Mouse (Mus musculus): ENCODE results near the gene L3mbtl4. TPM values are rescaled to one million over a fixed set of nuclear protein-coding genes. Genes with fewer than 3 reads are reported as not detected.

Gene L3mbtl4
- polyA plus RNA-seq, 1 experiment from 2014 or later = 0.50 TPM

DNA sequence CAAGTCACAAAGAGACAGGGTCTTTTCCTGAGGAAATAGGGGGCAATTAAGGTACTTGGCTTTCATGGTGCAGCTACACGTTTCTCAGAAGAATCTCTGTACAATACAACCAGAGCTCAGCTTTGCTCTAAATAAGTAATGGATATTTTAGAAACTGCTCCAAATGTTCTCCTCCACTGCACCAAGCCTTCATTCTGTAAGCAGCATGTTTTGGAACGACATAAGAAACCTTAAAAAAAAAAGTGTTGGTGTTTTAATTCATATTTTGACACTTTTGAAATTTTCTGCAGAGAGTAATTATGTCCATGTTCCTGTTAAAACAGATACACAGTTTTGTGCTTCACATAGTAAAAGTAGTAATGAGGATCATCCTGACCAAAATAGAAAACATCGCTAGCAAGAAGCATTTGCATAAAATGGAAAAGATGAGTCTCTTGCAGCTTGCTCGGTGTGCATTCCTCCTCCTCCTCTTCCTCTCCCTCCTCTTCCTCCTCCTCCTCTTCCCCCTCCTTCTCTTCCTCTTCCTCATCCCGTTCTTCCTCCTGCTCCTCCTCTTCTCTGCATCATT is 369.0 kb downstream of the L3mbtl4 start:
- Histone ChIP-seq H3K36me3 (ENCODE audit: control insufficient read depth, insufficient read depth, low read length) (no peaks in the 10 kb centered on the region), H3K9me3 (ENCODE audit: control insufficient read depth, low read length) (no peaks in the 10 kb centered on the region), H3K27me3 (ENCODE audit: control insufficient read depth, insufficient read depth, low read length) (no peaks in the 10 kb centered on the region), H3K27ac (ENCODE audit: low read depth, low read length) (no peak overlapping the region), H3K4me2 (replicated peaks; ENCODE audit: low read depth, low read length) (no peak overlapping the region), H3K9ac (ENCODE audit: low read depth, low read length) (no peak overlapping the region), H3K4me1 (ENCODE audit: control insufficient read depth, insufficient read depth, low read length) (no peaks in the 10 kb centered on the region), H3K4me3 (ENCODE audit: low read length) (no peak overlapping the region)
- ATAC-seq (ENCODE audit: low FRiP score, low TSS enrichment) = no peak
- WGBS = 66% methylated on average over 5 of the region's 5 CpGs

DNA sequence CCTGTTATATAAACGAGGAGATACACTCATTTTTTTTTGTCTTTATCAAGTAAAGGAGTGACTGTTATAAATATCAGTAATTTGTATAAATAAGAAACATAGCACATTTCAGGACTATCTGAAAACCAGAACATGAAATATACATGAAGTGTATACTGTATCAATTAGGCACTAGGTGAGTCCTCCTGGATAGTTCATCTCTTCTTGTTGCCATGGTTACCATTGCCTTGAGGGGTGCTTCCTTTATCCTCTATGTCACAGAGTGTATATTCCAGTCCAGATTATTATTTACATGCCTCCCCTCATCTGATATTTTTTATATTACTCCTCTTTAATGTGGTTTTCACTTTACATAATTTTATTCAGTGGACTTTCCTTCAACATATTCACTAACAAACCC is 392.9 kb downstream of the L3mbtl4 start:
- Histone ChIP-seq H3K4me3 (ENCODE audit: low read length) (no peak overlapping the region), H3K4me2 (replicated peaks; ENCODE audit: low read depth, low read length) (no peak overlapping the region), H3K27me3 (ENCODE audit: control insufficient read depth, insufficient read depth, low read length) (no peaks in the 10 kb centered on the region), H3K9ac (ENCODE audit: low read depth, low read length) (no peak overlapping the region), H3K9me3 (ENCODE audit: control insufficient read depth, low read length) (no peaks in the 10 kb centered on the region), H3K27ac (ENCODE audit: low read depth, low read length) (no peak overlapping the region), H3K36me3 (ENCODE audit: control insufficient read depth, insufficient read depth, low read length) (no peaks in the 10 kb centered on the region), H3K4me1 (ENCODE audit: control insufficient read depth, insufficient read depth, low read length) (no peaks in the 10 kb centered on the region)
- WGBS = 75% methylated on average over 1 of the region's 1 CpGs
- no peak for ATAC-seq (ENCODE audit: low FRiP score, low TSS enrichment)

DNA sequence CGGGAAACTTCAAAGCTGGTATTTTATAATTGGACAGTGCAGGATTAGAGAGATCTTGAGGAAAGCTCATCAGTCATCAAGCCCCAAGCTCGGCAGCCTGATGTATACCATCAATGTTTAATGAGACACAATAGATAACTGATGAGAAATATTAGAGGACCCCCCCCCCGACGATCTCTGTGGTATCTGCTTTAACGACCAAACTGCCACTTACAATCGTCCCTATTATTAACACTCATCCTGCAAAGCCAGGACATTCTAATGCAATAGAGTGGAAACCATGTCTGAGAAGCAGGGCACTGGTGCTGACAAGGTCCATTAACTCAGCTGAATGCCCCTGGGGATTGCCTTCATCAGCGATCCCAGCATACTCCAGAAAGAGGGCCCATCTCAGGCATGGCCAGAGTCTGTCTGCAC is 398.5 kb downstream of the L3mbtl4 start:
- no peak overlapping the region for H3K4me3 ChIP-seq (ENCODE audit: low read length)
- H3K36me3 ChIP-seq (ENCODE audit: control insufficient read depth, insufficient read depth, low read length) = no peaks in the 10 kb centered on the region
- H3K4me2 ChIP-seq (replicated peaks; ENCODE audit: low read depth, low read length) = no peak overlapping the region
- H3K9me3 ChIP-seq (ENCODE audit: control insufficient read depth, low read length) = no peaks in the 10 kb centered on the region
- H3K27me3 ChIP-seq (ENCODE audit: control insufficient read depth, insufficient read depth, low read length) = no peaks in the 10 kb centered on the region
- no peak overlapping the region for H3K9ac ChIP-seq (ENCODE audit: low read depth, low read length)
- peak; percentile 80; the same call in 1 of the 2 replicates for ATAC-seq (ENCODE audit: low FRiP score, low TSS enrichment)
- 20% methylated on average over 7 of the region's 7 CpGs for WGBS
- no peaks in the 10 kb centered on the region for H3K4me1 ChIP-seq (ENCODE audit: control insufficient read depth, insufficient read depth, low read length)
- no peak overlapping the region for H3K27ac ChIP-seq (ENCODE audit: low read depth, low read length)

DNA sequence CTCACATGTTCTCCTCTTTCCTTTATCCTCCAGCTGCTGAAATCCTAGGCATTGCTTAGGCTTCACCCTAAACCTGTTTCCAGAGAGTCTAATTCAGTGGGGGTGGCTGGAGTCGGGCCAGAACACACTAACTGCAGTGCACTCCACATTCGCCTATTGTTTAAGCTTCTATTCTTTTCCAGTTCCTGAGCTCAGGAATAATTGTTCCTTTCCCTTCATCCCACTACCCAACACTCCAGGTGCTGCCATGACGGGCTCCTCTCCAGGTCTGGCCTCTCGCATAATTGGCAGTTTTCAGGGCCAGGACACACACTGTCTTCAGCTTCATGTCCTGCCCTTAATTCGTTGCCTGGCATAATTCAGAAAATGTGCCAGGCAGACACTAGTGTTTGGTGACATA is 437.1 kb downstream of the L3mbtl4 start:
- WGBS = 72% methylated on average over 5 of the region's 5 CpGs
- ATAC-seq (ENCODE audit: low FRiP score, low TSS enrichment) = no peak

DNA sequence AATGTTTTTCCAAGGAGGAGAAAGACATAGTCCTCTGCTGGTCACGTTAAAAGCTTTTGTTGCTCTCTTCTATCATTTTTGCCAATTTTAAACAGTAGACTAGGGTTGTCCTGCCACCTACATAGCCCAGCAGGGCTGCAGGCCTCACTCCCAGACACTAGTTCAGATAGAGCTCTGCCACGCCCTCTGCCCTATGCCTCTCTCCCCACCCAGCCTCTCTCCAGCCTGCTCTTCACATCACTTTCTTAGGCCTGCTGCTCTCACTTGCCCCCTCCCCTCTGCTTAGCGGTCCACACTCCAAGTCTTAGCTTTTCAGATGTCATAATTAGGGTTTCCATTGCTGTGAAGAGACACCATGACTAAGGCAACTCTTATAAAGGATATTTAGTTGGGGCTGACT is 437.8 kb downstream of the L3mbtl4 start:
- no peak overlapping the region for H3K4me3 ChIP-seq (ENCODE audit: low read length)
- WGBS = 74% methylated on average over 3 of the region's 3 CpGs
- H3K9me3 ChIP-seq (ENCODE audit: control insufficient read depth, low read length) = no peaks in the 10 kb centered on the region
- H3K4me1 ChIP-seq (ENCODE audit: control insufficient read depth, insufficient read depth, low read length) = no peaks in the 10 kb centered on the region
- ATAC-seq (ENCODE audit: low FRiP score, low TSS enrichment) = no peak
- no peak overlapping the region for H3K27ac ChIP-seq (ENCODE audit: low read depth, low read length)
- H3K27me3 ChIP-seq (ENCODE audit: control insufficient read depth, insufficient read depth, low read length) = no peaks in the 10 kb centered on the region
- H3K4me2 ChIP-seq (replicated peaks; ENCODE audit: low read depth, low read length) = no peak overlapping the region
- no peaks in the 10 kb centered on the region for H3K36me3 ChIP-seq (ENCODE audit: control insufficient read depth, insufficient read depth, low read length)
- H3K9ac ChIP-seq (ENCODE audit: low read depth, low read length) = no peak overlapping the region

More for the DNA sequence above, 437.1 kb downstream of the L3mbtl4 start:
- Histone ChIP-seq H3K4me3 (ENCODE audit: low read length) (no peak overlapping the region), H3K4me1 (ENCODE audit: control insufficient read depth, insufficient read depth, low read length) (no peaks in the 10 kb centered on the region), H3K4me2 (replicated peaks; ENCODE audit: low read depth, low read length) (no peak overlapping the region), H3K9me3 (ENCODE audit: control insufficient read depth, low read length) (no peaks in the 10 kb centered on the region), H3K27ac (ENCODE audit: low read depth, low read length) (no peak overlapping the region), H3K27me3 (ENCODE audit: control insufficient read depth, insufficient read depth, low read length) (no peaks in the 10 kb centered on the region), H3K9ac (ENCODE audit: low read depth, low read length) (no peak overlapping the region), H3K36me3 (ENCODE audit: control insufficient read depth, insufficient read depth, low read length) (no peaks in the 10 kb centered on the region)

DNA sequence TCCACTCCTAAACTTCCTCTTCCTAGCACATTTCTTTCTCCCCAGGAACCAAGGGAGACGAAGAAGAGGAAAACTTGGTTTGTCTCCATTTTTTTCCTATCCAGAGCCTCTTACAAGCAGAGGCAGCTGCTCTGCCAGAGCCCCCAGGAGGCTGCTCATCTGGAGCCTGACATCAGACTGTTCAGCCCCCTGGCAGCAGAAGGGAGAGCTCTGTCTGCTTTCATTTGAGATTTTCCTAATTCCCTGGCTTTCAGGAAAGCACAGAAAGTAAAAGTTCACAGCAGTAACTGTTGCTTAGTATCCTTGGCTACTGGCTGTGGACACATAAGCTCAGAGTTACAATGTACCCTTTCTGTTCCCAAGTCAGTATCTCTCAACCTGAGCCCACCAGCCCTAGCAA is 474.7 kb downstream of the L3mbtl4 start:
- Histone ChIP-seq H3K4me2 (replicated peaks; ENCODE audit: low read depth, low read length) (no peak overlapping the region), H3K4me1 (ENCODE audit: control insufficient read depth, insufficient read depth, low read length) (no peaks in the 10 kb centered on the region), H3K4me3 (ENCODE audit: low read length) (no peak overlapping the region), H3K27me3 (ENCODE audit: control insufficient read depth, insufficient read depth, low read length) (no peaks in the 10 kb centered on the region), H3K9me3 (ENCODE audit: control insufficient read depth, low read length) (no peaks in the 10 kb centered on the region), H3K27ac (ENCODE audit: low read depth, low read length) (no peak overlapping the region), H3K9ac (ENCODE audit: low read depth, low read length) (no peak overlapping the region), H3K36me3 (ENCODE audit: control insufficient read depth, insufficient read depth, low read length) (no peaks in the 10 kb centered on the region)
- WGBS = 44% methylated on average over 1 of the region's 1 CpGs
- no peak for ATAC-seq (ENCODE audit: low FRiP score, low TSS enrichment)

DNA sequence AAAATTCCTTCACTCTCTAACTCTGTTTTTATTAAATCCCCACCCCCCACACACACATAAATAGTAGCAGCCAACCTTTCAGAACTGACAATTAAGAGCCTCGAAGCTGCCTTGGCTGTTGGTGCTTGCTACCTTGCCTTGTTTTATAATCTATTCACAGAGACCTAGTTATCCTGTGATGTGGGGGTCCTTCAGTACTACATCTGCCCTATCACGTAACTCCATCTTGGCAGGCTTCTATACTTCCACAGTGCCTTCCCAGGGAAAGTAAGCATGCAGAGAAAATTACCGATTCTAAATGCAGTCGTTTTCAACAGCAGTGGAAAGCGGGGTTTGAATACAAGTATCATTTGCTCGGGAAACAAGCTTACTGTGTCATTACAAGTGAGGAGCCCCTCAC is 476.9 kb downstream of the L3mbtl4 start:
- no peak for ATAC-seq (ENCODE audit: low FRiP score, low TSS enrichment)
- WGBS = 61% methylated on average over 6 of the region's 6 CpGs
- Histone ChIP-seq H3K4me2 (replicated peaks; ENCODE audit: low read depth, low read length) (no peak overlapping the region), H3K27me3 (ENCODE audit: control insufficient read depth, insufficient read depth, low read length) (no peaks in the 10 kb centered on the region), H3K27ac (ENCODE audit: low read depth, low read length) (no peak overlapping the region), H3K4me3 (ENCODE audit: low read length) (no peak overlapping the region), H3K9me3 (ENCODE audit: control insufficient read depth, low read length) (no peaks in the 10 kb centered on the region), H3K9ac (ENCODE audit: low read depth, low read length) (no peak overlapping the region), H3K36me3 (ENCODE audit: control insufficient read depth, insufficient read depth, low read length) (no peaks in the 10 kb centered on the region), H3K4me1 (ENCODE audit: control insufficient read depth, insufficient read depth, low read length) (no peaks in the 10 kb centered on the region)

DNA sequence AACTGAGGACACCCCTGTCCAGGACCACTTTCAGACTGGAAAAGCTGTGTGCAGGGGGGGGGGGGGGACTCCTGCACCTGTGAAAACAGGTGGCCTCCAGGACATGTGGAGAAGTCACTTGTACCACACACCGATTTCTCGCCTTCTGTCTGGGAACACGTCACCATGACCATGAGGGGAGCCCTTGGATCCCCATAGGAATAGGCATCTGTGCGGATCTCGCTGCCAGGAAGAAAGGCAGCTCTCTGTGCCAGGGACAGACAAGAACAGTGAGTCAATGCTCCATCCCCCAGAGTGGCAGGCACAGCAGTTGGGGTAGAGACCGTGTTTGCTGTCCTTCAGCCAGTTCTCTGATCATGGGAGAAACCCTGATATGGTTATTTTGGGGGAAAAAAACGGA is 479.5 kb downstream of the L3mbtl4 start:
- no peak overlapping the region for H3K4me3 ChIP-seq (ENCODE audit: low read length)
- H3K9me3 ChIP-seq (ENCODE audit: control insufficient read depth, low read length) = no peaks in the 10 kb centered on the region
- H3K9ac ChIP-seq (ENCODE audit: low read depth, low read length) = no peak overlapping the region
- no peak for ATAC-seq (ENCODE audit: low FRiP score, low TSS enrichment)
- H3K4me1 ChIP-seq (ENCODE audit: control insufficient read depth, insufficient read depth, low read length) = no peaks in the 10 kb centered on the region
- 82% methylated on average over 7 of the region's 7 CpGs for WGBS
- no peak overlapping the region for H3K4me2 ChIP-seq (replicated peaks; ENCODE audit: low read depth, low read length)
- H3K36me3 ChIP-seq (ENCODE audit: control insufficient read depth, insufficient read depth, low read length) = no peaks in the 10 kb centered on the region
- H3K27ac ChIP-seq (ENCODE audit: low read depth, low read length) = no peak overlapping the region
- H3K27me3 ChIP-seq (ENCODE audit: control insufficient read depth, insufficient read depth, low read length) = no peaks in the 10 kb centered on the region

DNA sequence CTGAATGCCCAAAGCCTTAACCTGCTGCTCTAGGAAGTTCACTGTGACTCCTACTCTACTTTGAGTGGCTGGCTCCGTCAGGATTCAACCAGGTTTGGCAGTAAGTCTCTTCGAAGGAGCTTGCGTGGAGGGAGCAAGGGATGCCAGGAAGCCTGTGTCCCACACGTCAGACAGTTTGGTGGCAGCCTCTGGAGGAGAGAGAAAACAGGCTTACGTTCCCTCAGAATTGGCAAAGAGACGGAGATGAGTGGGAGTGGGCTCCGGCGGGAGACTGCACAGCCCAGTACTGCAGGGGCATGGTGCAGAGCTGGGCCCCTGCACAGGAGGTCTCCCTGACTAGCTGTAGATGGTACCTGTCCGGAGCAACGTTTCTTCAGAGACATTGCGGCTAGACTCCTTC is 481.2 kb downstream of the L3mbtl4 start:
- 93% methylated on average over 11 of the region's 11 CpGs for WGBS

More for the DNA sequence above, 481.2 kb downstream of the L3mbtl4 start:
- Histone ChIP-seq H3K9ac (ENCODE audit: low read depth, low read length) (no peak overlapping the region), H3K9me3 (ENCODE audit: control insufficient read depth, low read length) (no peaks in the 10 kb centered on the region), H3K4me3 (ENCODE audit: low read length) (no peak overlapping the region), H3K4me2 (replicated peaks; ENCODE audit: low read depth, low read length) (no peak overlapping the region), H3K36me3 (ENCODE audit: control insufficient read depth, insufficient read depth, low read length) (no peaks in the 10 kb centered on the region), H3K4me1 (ENCODE audit: control insufficient read depth, insufficient read depth, low read length) (no peaks in the 10 kb centered on the region), H3K27ac (ENCODE audit: low read depth, low read length) (no peak overlapping the region), H3K27me3 (ENCODE audit: control insufficient read depth, insufficient read depth, low read length) (no peaks in the 10 kb centered on the region)
- ATAC-seq (ENCODE audit: low FRiP score, low TSS enrichment) = no peak

Data from kidney, embryonic 14.5 days (tissue).